12 mouse cellular contexts compared by ENCODE assay signal in the genomic region with DNA sequence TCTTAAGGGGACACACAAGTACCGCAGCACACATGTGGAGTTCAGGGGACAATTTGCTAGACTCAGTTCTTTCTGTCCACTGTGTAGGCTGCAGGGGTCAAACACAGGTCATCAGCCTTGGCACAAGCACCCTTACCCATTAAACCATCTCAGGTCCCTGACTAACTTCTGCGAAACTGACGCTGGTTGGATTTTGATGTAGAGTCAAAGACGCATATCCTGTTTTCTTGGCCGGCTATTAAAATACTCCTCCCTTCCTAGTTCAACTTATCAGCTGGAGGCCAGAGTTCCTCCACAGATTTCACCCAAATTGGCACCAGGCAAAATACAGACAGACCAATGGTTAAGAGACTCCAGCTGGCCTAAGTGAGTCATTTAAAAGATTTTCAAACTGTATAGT. TPM values are rescaled to one million over a fixed set of nuclear protein-coding genes. Genes with fewer than 3 reads are reported as not detected.
DNase-seq lines count a peak whose midpoint lies in the region; ATAC-seq lines count a peak whose summit lies in the region.
"Had no signal": no experiment of that assay in that cellular context is flagged by ENCODE, and none has a peak within 500 bp of the region (broad histone marks: within the 10 kb centered on the region; RNA-seq: fewer than 3 reads in every experiment).

No protein-coding gene starts in this region.

- peak; percentile 97 for DNase-seq in heart, adult 11 months
- peak; percentile 67 to 72 for DNase-seq in heart, adult 9 months (ENCODE audit: low spot score in 2 of 2)
- DNase-seq in kidney, adult 8-10 months = peak; percentile 29 to 47
- peak; percentile 8 for DNase-seq in lung, postnatal 14 days
- DNase-seq in cerebellum, adult 9-10 months = no peak
- no peak for DNase-seq in embryonic facial prominence, embryonic 10.5 days (ENCODE audit: low spot score)
- DNase-seq in left cerebral cortex, postnatal 10 days (ENCODE audit: extremely low spot score in 1 of 2, low spot score in 2 of 2) = no peak
- DNase-seq: cerebellum, adult 18-20 months; gastrocnemius, postnatal 36 days had no signal

- no peak overlapping the region for H3K27ac ChIP-seq in heart, embryonic 11.5 days (ENCODE audit: low read depth, low read length)
- H3K27ac ChIP-seq in embryonic facial prominence, embryonic 10.5 days (replicated peaks) = no peak overlapping the region
- H3K27ac ChIP-seq: lung, embryonic 15.5 days; midbrain, embryonic 13.5 days had no signal

- no peak for ATAC-seq in heart, embryonic 11.5 days (replicated peaks; ENCODE audit: insufficient number of reproducible peaks, low FRiP score, low TSS enrichment)
- ATAC-seq: midbrain, embryonic 13.5 days had no signal

- H3K4me1 ChIP-seq in heart, embryonic 11.5 days (ENCODE audit: control insufficient read depth, insufficient read depth, low read length) = no peaks in the 10 kb centered on the region
- no peaks in the 10 kb centered on the region for H3K4me1 ChIP-seq in embryonic facial prominence, embryonic 10.5 days
- H3K4me1 ChIP-seq: midbrain, embryonic 13.5 days had no signal

- H3K4me3 ChIP-seq in heart, embryonic 11.5 days (ENCODE audit: low read depth, low read length) = no peak overlapping the region
- H3K4me3 ChIP-seq in embryonic facial prominence, embryonic 10.5 days = no peak overlapping the region
- H3K4me3 ChIP-seq: lung, embryonic 15.5 days; midbrain, embryonic 13.5 days had no signal

- intact Hi-C loops in left cerebral cortex, postnatal 10 days (cut with DNase I) = no loop called here

- no peaks in the 10 kb centered on the region for H3K36me3 ChIP-seq in heart, embryonic 11.5 days (ENCODE audit: control insufficient read depth, insufficient read depth, low read length)
- no peaks in the 10 kb centered on the region for H3K36me3 ChIP-seq in embryonic facial prominence, embryonic 10.5 days (replicated peaks)
- H3K36me3 ChIP-seq: lung, embryonic 15.5 days; midbrain, embryonic 13.5 days had no signal

- H3K27me3 ChIP-seq in heart, embryonic 11.5 days (ENCODE audit: control insufficient read depth, insufficient read depth, low read length) = no peaks in the 10 kb centered on the region
- no peaks in the 10 kb centered on the region for H3K27me3 ChIP-seq in embryonic facial prominence, embryonic 10.5 days (replicated peaks; ENCODE audit: low read depth, poor library complexity, severe bottlenecking)
- H3K27me3 ChIP-seq: lung, embryonic 15.5 days; midbrain, embryonic 13.5 days had no signal

- no peaks in the 10 kb centered on the region for H3K9me3 ChIP-seq in heart, embryonic 11.5 days (replicated peaks; ENCODE audit: control insufficient read depth, low read length)
- no peaks in the 10 kb centered on the region for H3K9me3 ChIP-seq in embryonic facial prominence, embryonic 10.5 days
- H3K9me3 ChIP-seq: lung, embryonic 15.5 days; midbrain, embryonic 13.5 days had no signal

- no peak overlapping the region for H3K4me2 ChIP-seq in heart, embryonic 11.5 days
- H3K4me2 ChIP-seq: lung, embryonic 15.5 days; midbrain, embryonic 13.5 days had no signal

- no peak overlapping the region for H3K9ac ChIP-seq in heart, embryonic 11.5 days (ENCODE audit: low read depth, low read length)
- H3K9ac ChIP-seq: lung, embryonic 15.5 days; midbrain, embryonic 13.5 days had no signal

- 57% methylated on average over 5 of the region's 5 CpGs for WGBS in heart, embryonic 11.5 days (ENCODE audit: insufficient replicate concordance)
- 84% methylated on average over 5 of the region's 5 CpGs for WGBS in embryonic facial prominence, embryonic 10.5 days

RNA-seq across cellular contexts. Expression of gene Lmcd1, which starts 54.2 kb away (rescaled TPM):
- 36.7 and 37.5 TPM in 2 replicates for polyA plus RNA-seq in heart, embryonic 11.5 days (2014; fragmentation: Nextera tagmentation; extraction: Ambion mirVana)
- 0.89 and 2.2 TPM in 2 replicates for polyA plus RNA-seq in embryonic facial prominence, embryonic 10.5 days (2016; fragmentation: Nextera tagmentation; extraction: Ambion mirVana)
- 10 to 100 TPM; 15.3 to 15.6 TPM for total RNA-seq in left cerebral cortex, postnatal 10 days (2021)

Comparison
In these comparisons a context has a peak if more than half of its experiments do, and no peak if none do; other contexts are left out.
1. DNase-seq: peak in heart, adult 11 months (single experiment), heart, adult 9 months (2 of 2), kidney, adult 8-10 months (2 of 2) and lung, postnatal 14 days (single experiment); none in cerebellum, adult 9-10 months (single experiment), embryonic facial prominence, embryonic 10.5 days (single experiment) and left cerebral cortex, postnatal 10 days (0 of 2).
2. RNA of gene Lmcd1, which starts 54.2 kb away (polyA plus RNA-seq): 36.7 to 37.5 TPM in heart, embryonic 11.5 days; 0.89 to 2.2 TPM in embryonic facial prominence, embryonic 10.5 days; every median in the first group is over 10 times any median in the second.